Mouse (Mus musculus) thymus, adult 2 months (tissue): ENCODE data around the gene Dnmt3a. TPM values are rescaled to one million over a fixed set of nuclear protein-coding genes. Genes with fewer than 3 reads are reported as not detected.
A peak's percentile ranks its signal among the peaks of the same experiment; 100 is the strongest.

Experiments
- DNase-seq: peaks from one replicate; pipeline ENCODE4 v3.0.0; 2021
- H3K27ac ChIP-seq: fragments of 200-500 bp; 2 replicates; pipeline ENCODE4 v1.5.1; 2012; ENCODE audit warnings: low read length, control low read depth; ENCODE audit not compliant: control insufficient read depth, insufficient read depth
- H3K27me3 ChIP-seq: fragments of 200-500 bp; 2 replicates; pipeline ENCODE4 v1.6.1; 2012; ENCODE audit warnings: mild to moderate bottlenecking, low read length, moderate library complexity, mixed read lengths; ENCODE audit not compliant: control insufficient read depth, insufficient read depth
- H3K36me3 ChIP-seq: fragments of 200-500 bp; 2 replicates; pipeline ENCODE4 v1.6.1; 2012; ENCODE audit warnings: mild to moderate bottlenecking, low read length, moderate library complexity; ENCODE audit not compliant: control insufficient read depth, insufficient read depth
- H3K4me1 ChIP-seq: fragments of 200-500 bp; replicated peaks from 2 replicates; pipeline ENCODE4 v1.6.1; 2012; ENCODE audit warnings: low read length; ENCODE audit not compliant: control insufficient read depth, insufficient read depth
- H3K4me3 ChIP-seq: fragments of 200-500 bp; 2 replicates; pipeline ENCODE4 v1.5.1; 2012; ENCODE audit warnings: mild to moderate bottlenecking, low read length, control low read depth, moderate library complexity; ENCODE audit not compliant: control insufficient read depth, insufficient read depth
- CTCF ChIP-seq: fragments of 200-500 bp; IDR thresholded peaks from 2 replicates; pipeline ENCODE4 v1.5.1; 2012; ENCODE audit warnings: mild to moderate bottlenecking, control low read depth, low read length, moderate library complexity, borderline replicate concordance; ENCODE audit not compliant: control insufficient read depth, poor library complexity, insufficient read depth; ENCODE audit errors: extremely low read depth
- POLR2A ChIP-seq: fragments of 200-500 bp; IDR thresholded peaks from 2 replicates; pipeline ENCODE4 v1.6.1; 2012; ENCODE audit warnings: mild to moderate bottlenecking, low read length, control low read depth, moderate library complexity; ENCODE audit not compliant: control insufficient read depth, poor library complexity, insufficient read depth; ENCODE audit errors: extremely low read depth
- WGBS: fragments of 180-500 bp; shearing (Covaris S2); methylation state at CpG from one replicate; pipeline ENCODE4 v1.1.7; 2018; 5-methylcytosine and 5-hydroxymethylcytosine counted together
- polyA plus RNA-seq: library from polyadenylated mRNA; depleted of rRNA; stranded (reverse); fragments of >200 nt; gene quantifications from 2 replicates; pipeline ENCODE4 v1.2.3, GENCODE M21; 2012; rRNA removed

The Dnmt3a gene
- polyA plus RNA-seq, 1 experiment, result 40.9 TPM

DNA sequence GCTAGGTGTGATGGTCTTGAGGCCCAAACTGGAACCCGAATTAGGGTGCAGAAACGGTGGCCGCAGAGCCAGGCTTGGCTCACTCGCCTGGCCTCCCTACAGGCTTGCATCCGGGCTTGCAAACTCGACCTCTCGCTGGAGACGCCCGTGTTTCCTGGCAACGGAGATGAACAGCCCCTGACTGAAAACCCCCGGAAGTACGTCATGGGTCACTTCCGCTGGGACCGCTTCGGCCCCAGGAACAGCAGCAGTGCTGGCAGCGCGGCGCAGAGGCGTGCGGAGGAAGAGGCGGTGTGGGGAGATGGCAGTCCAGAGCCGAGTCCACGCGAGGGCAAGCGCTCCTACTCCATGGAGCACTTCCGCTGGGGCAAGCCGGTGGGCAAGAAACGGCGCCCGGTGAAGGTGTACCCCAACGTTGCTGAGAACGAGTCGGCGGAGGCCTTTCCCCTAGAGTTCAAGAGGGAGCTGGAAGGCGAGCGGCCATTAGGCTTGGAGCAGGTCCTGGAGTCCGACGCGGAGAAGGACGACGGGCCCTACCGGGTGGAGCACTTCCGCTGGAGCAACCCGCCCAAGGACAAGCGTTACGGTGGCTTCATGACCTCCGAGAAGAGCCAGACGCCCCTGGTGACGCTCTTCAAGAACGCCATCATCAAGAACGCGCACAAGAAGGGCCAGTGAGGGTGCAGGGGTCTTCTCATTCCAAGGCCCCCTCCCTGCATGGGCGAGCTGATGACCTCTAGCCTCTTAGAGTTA is 154.2 kb downstream of the Dnmt3a start:
- no peak for TF ChIP-seq CTCF
- peak; percentile 76 for TF ChIP-seq POLR2A
- Histone ChIP-seq H3K27me3 (no peaks in the 10 kb centered on the region), H3K36me3 (no peaks in the 10 kb centered on the region), H3K4me1 (peaks cover 9% of the 10 kb centered on the region), H3K27ac (no peak overlapping the region), H3K4me3 (peak overlapping the region; percentile 75)
- DNase-seq, result peak; percentile 87
- 5% methylated on average over 53 of the region's 53 CpGs for WGBS

- 75% methylated on average over 4 of the region's 4 CpGs for WGBS
- Histone ChIP-seq H3K4me1 (peaks cover 9% of the 10 kb centered on the region), H3K27ac (no peak overlapping the region), H3K4me3 (peak overlapping the region; percentile 75; the same call in 1 of the 2 replicates), H3K36me3 (no peaks in the 10 kb centered on the region), H3K27me3 (no peaks in the 10 kb centered on the region)
- no peak for DNase-seq
- TF ChIP-seq POLR2A (no peak), CTCF (no peak)
Measured at GRCm38 (mm10) chr12:3960553-3960952, 154.7 kb downstream of the Dnmt3a start.

Other genes starting within 250 kb of the Dnmt3a start
- 60.7 and 60.8 TPM in 2 replicates for gene Dtnb, start 233.6 kb upstream of the Dnmt3a start, polyA plus RNA-seq
- gene Pomc, start 148.9 kb downstream of the Dnmt3a start, polyA plus RNA-seq, result 2.7 and 3.9 TPM in 2 replicates
- 1.5 TPM in 2 replicates for gene Efr3b, start 232.9 kb downstream of the Dnmt3a start, polyA plus RNA-seq